Mouse (Mus musculus) forebrain, embryonic 12.5 days (tissue): ENCODE data around the gene Dhx58. TPM values are rescaled to one million over a fixed set of nuclear protein-coding genes. Genes with fewer than 3 reads are reported as not detected.

Experiments
- ATAC-seq: fragments of 200-750 bp; cut with Nextera tagmentation; 2 replicates; pipeline ENCODE4 v1.8.0; 2017; ENCODE audit warnings: moderate TSS enrichment; ENCODE audit not compliant: low FRiP score
- H3K27ac ChIP-seq: fragments of 300-500 bp; sonication (generic); 2 replicates; pipeline ENCODE4 v1.5.1; 2016; ENCODE audit warnings: mild to moderate bottlenecking
- H3K27me3 ChIP-seq: fragments of 300-500 bp; sonication (generic); 2 replicates; pipeline ENCODE4 v1.6.1; 2016; ENCODE audit warnings: mild to moderate bottlenecking
- H3K36me3 ChIP-seq: fragments of 300-500 bp; sonication (generic); replicated peaks from 2 replicates; pipeline ENCODE4 v1.6.1; 2016; ENCODE audit warnings: mild to moderate bottlenecking
- H3K4me1 ChIP-seq: fragments of 300-500 bp; sonication (generic); 2 replicates; pipeline ENCODE4 v1.6.1; 2016
- H3K4me2 ChIP-seq: fragments of 300-500 bp; sonication (generic); 2 replicates; pipeline ENCODE4 v1.6.1; 2016; ENCODE audit warnings: mild to moderate bottlenecking, moderate library complexity
- H3K4me3 ChIP-seq: fragments of 300-500 bp; sonication (generic); replicated peaks from 2 replicates; pipeline ENCODE4 v1.5.1; 2016; ENCODE audit warnings: mild to moderate bottlenecking
- H3K9ac ChIP-seq: fragments of 300-500 bp; sonication (generic); 2 replicates; pipeline ENCODE4 v1.6.1; 2016; ENCODE audit warnings: mild to moderate bottlenecking
- H3K9me3 ChIP-seq: fragments of 300-500 bp; sonication (generic); 2 replicates; pipeline ENCODE4 v1.6.1; 2016
- WGBS: fragments of 180-500 bp; shearing (Covaris S2); methylation state at CpG from one replicate; pipeline ENCODE4 v1.1.7; 2016; 5-methylcytosine and 5-hydroxymethylcytosine counted together
- polyA plus RNA-seq: library from polyadenylated mRNA; unstranded; fragments of >200 nt; fragmentation: Nextera tagmentation; extraction: Ambion mirVana; gene quantifications from 2 replicates; pipeline ENCODE4 v1.2.1, GENCODE M21; 2016

Dhx58 gene
- polyA plus RNA-seq, 1 experiment from 2014 or later, result 2.6 TPM

GRCm38 (mm10) chr11:100736746-100737080 is 32.6 kb upstream of the Dhx58 start:
- peak overlapping the region; percentile 92; the same call in 1 of the 2 replicates for H3K9ac ChIP-seq
- peak overlapping the region; percentile 94 for H3K4me2 ChIP-seq

GRCm38 (mm10) chr11:100735954-100736745 is 32.1 kb upstream of the Dhx58 start:
- Histone ChIP-seq H3K4me3 (no peak overlapping the region), H3K27me3 (peaks cover 9% of the 10 kb centered on the region; the same call in 1 of the 2 replicates), H3K9me3 (no peaks in the 10 kb centered on the region), H3K27ac (no peak overlapping the region), H3K36me3 (0 out of 2 replicates have a peak, but pooled peaks cover 3% of the 10 kb centered on the region), H3K4me2 (peak overlapping the region; percentile 94; the same call in 1 of the 2 replicates), H3K9ac (peak overlapping the region; percentile 17), H3K4me1 (peaks cover 24% of the 10 kb centered on the region)
- ATAC-seq, result no peak
- WGBS, result 86% methylated on average over 14 of the region's 14 CpGs

More at GRCm38 (mm10) chr11:100736746-100737080, 32.6 kb upstream of the Dhx58 start:
- Histone ChIP-seq H3K27me3 (peaks cover 9% of the 10 kb centered on the region; the same call in 1 of the 2 replicates), H3K9me3 (no peaks in the 10 kb centered on the region), H3K27ac (no peak overlapping the region), H3K36me3 (0 out of 2 replicates have a peak, but pooled peaks cover 3% of the 10 kb centered on the region), H3K4me3 (peak overlapping the region; percentile 89), H3K4me1 (peaks cover 24% of the 10 kb centered on the region)
- WGBS, result 85% methylated on average over 4 of the region's 4 CpGs
- ATAC-seq, result no peak

- H3K36me3 ChIP-seq, result 0 out of 2 replicates have a peak, but pooled peaks cover 3% of the 10 kb centered on the region
- H3K27me3 ChIP-seq, result peaks cover 6% of the 10 kb centered on the region; the same call in 1 of the 2 replicates
- H3K4me3 ChIP-seq, result no peak overlapping the region
- peaks cover 28% of the 10 kb centered on the region for H3K4me1 ChIP-seq
- 93% methylated on average over 9 of the region's 9 CpGs for WGBS
- H3K4me2 ChIP-seq, result peak overlapping the region; percentile 4; the same call in 1 of the 2 replicates
- H3K9me3 ChIP-seq, result no peaks in the 10 kb centered on the region
- peak overlapping the region; percentile 17; the same call in 1 of the 2 replicates for H3K9ac ChIP-seq
- no peak overlapping the region for H3K27ac ChIP-seq
- ATAC-seq, result no peak
These were observed 31.2 kb upstream of the Dhx58 start for GRCm38 (mm10) chr11:100735134-100735865.

GRCm38 (mm10) chr11:100730477-100731205 is 26.6 kb upstream of the Dhx58 start:
- no peak overlapping the region for H3K27ac ChIP-seq
- no peaks in the 10 kb centered on the region for H3K9me3 ChIP-seq
- H3K9ac ChIP-seq, result no peak overlapping the region
- no peaks in the 10 kb centered on the region for H3K27me3 ChIP-seq
- no peak overlapping the region for H3K4me2 ChIP-seq
- WGBS, result 91% methylated on average over 6 of the region's 6 CpGs
- peaks cover 15% of the 10 kb centered on the region; the same call in 1 of the 2 replicates for H3K36me3 ChIP-seq
- no peak overlapping the region for H3K4me3 ChIP-seq
- no peak for ATAC-seq
- H3K4me1 ChIP-seq, result 0 out of 2 replicates have a peak, but pooled peaks cover 3% of the 10 kb centered on the region

- Histone ChIP-seq H3K9me3 (no peaks in the 10 kb centered on the region), H3K4me3 (no peak overlapping the region), H3K4me1 (0 out of 2 replicates have a peak, but pooled peaks cover 3% of the 10 kb centered on the region), H3K27ac (no peak overlapping the region), H3K4me2 (no peak overlapping the region), H3K36me3 (peaks cover 15% of the 10 kb centered on the region; the same call in 1 of the 2 replicates), H3K9ac (no peak overlapping the region), H3K27me3 (no peaks in the 10 kb centered on the region)
- 97% methylated on average over 4 of the region's 4 CpGs for WGBS
- ATAC-seq, result no peak
These were observed 25.9 kb upstream of the Dhx58 start for GRCm38 (mm10) chr11:100729976-100730375.

- WGBS, result 90% methylated on average over 6 of the region's 6 CpGs
- Histone ChIP-seq H3K27me3 (no peaks in the 10 kb centered on the region), H3K27ac (no peak overlapping the region)
These were observed 24.5 kb upstream of the Dhx58 start for GRCm38 (mm10) chr11:100728601-100729000.

GRCm38 (mm10) chr11:100727201-100727600 is 23.1 kb upstream of the Dhx58 start:
- no peak overlapping the region for H3K4me3 ChIP-seq
- 93% methylated on average over 3 of the region's 3 CpGs for WGBS
- no peak overlapping the region for H3K9ac ChIP-seq
- H3K27me3 ChIP-seq, result no peaks in the 10 kb centered on the region
- H3K4me2 ChIP-seq, result no peak overlapping the region
- peaks cover 15% of the 10 kb centered on the region; the same call in 1 of the 2 replicates for H3K36me3 ChIP-seq
- H3K4me1 ChIP-seq, result peaks cover 6% of the 10 kb centered on the region; the same call in 1 of the 2 replicates
- no peaks in the 10 kb centered on the region for H3K9me3 ChIP-seq
- no peak overlapping the region for H3K27ac ChIP-seq
- ATAC-seq, result no peak

More at GRCm38 (mm10) chr11:100728601-100729000, 24.5 kb upstream of the Dhx58 start:
- Histone ChIP-seq H3K4me2 (no peak overlapping the region), H3K4me3 (no peak overlapping the region), H3K9ac (no peak overlapping the region), H3K4me1 (0 out of 2 replicates have a peak, but pooled peaks cover 3% of the 10 kb centered on the region), H3K36me3 (peaks cover 15% of the 10 kb centered on the region; the same call in 1 of the 2 replicates), H3K9me3 (no peaks in the 10 kb centered on the region)
- no peak for ATAC-seq

GRCm38 (mm10) chr11:100724919-100725512 is 20.9 kb upstream of the Dhx58 start:
- H3K9ac ChIP-seq, result no peak overlapping the region
- H3K36me3 ChIP-seq, result peaks cover 12% of the 10 kb centered on the region; the same call in 1 of the 2 replicates
- ATAC-seq, result no peak
- WGBS, result 62% methylated on average over 5 of the region's 5 CpGs
- H3K4me1 ChIP-seq, result peaks cover 22% of the 10 kb centered on the region
- no peaks in the 10 kb centered on the region for H3K27me3 ChIP-seq
- no peak overlapping the region for H3K4me3 ChIP-seq
- H3K4me2 ChIP-seq, result no peak overlapping the region
- no peaks in the 10 kb centered on the region for H3K9me3 ChIP-seq
- no peak overlapping the region for H3K27ac ChIP-seq

GRCm38 (mm10) chr11:100722493-100723028 is 18.5 kb upstream of the Dhx58 start:
- peaks cover 20% of the 10 kb centered on the region for H3K36me3 ChIP-seq
- no peak overlapping the region for H3K9ac ChIP-seq
- no peak overlapping the region for H3K4me2 ChIP-seq
- H3K9me3 ChIP-seq, result no peaks in the 10 kb centered on the region
- WGBS, result 70% methylated on average over 2 of the region's 2 CpGs
- peaks cover 22% of the 10 kb centered on the region for H3K4me1 ChIP-seq
- no peak overlapping the region for H3K27ac ChIP-seq
- ATAC-seq, result no peak
- no peak overlapping the region for H3K4me3 ChIP-seq
- H3K27me3 ChIP-seq, result no peaks in the 10 kb centered on the region

GRCm38 (mm10) chr11:100721776-100722492 is 17.9 kb upstream of the Dhx58 start:
- peaks cover 22% of the 10 kb centered on the region for H3K4me1 ChIP-seq
- H3K4me3 ChIP-seq, result no peak overlapping the region
- no peaks in the 10 kb centered on the region for H3K27me3 ChIP-seq
- no peak overlapping the region for H3K9ac ChIP-seq
- H3K9me3 ChIP-seq, result no peaks in the 10 kb centered on the region
- 69% methylated on average over 8 of the region's 8 CpGs for WGBS
- H3K4me2 ChIP-seq, result no peak overlapping the region
- ATAC-seq, result no peak
- peaks cover 26% of the 10 kb centered on the region for H3K36me3 ChIP-seq
- H3K27ac ChIP-seq, result peak overlapping the region; percentile 26; the same call in 1 of the 2 replicates

- H3K9ac ChIP-seq, result no peak overlapping the region
- ATAC-seq, result no peak
- H3K27ac ChIP-seq, result peak overlapping the region; percentile 53; the same call in 1 of the 2 replicates
- H3K27me3 ChIP-seq, result no peaks in the 10 kb centered on the region
- no peaks in the 10 kb centered on the region for H3K9me3 ChIP-seq
- peaks cover 22% of the 10 kb centered on the region for H3K4me1 ChIP-seq
- 50% methylated on average over 4 of the region's 4 CpGs for WGBS
- no peak overlapping the region for H3K4me2 ChIP-seq
- no peak overlapping the region for H3K4me3 ChIP-seq
- peaks cover 32% of the 10 kb centered on the region for H3K36me3 ChIP-seq
These were observed 17.2 kb upstream of the Dhx58 start for GRCm38 (mm10) chr11:100721254-100721653.
